Mouse (Mus musculus): ENCODE data around the gene Ldah. TPM values are rescaled to one million over a fixed set of nuclear protein-coding genes. Genes with fewer than 3 reads are reported as not detected.
A peak's percentile ranks its signal among the peaks of the same experiment; 100 is the strongest.

Gene Ldah
- polyA plus RNA-seq, 1 experiment from 2014 or later = 49.3 TPM

DNA sequence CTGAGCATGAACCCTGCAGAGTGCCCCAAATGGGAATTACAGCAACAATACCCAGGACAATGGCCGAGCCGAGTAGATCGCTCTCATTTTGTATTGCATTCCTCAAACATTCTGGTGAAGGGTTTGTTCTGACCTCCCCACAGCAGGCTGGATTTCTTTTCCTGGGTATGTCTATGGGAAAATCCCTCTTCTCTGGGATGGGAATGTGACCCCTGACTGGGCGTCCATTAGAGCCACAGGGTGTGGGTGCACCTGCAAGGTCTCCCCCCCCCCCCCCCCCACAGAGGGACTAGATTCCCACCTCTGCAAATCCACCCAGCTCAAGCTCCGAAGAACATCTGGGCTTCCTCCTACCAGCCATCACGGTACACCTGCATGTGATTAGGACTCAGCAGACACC, 81.2 kb downstream of the Ldah start:
- Histone ChIP-seq H3K4me3 (no peak overlapping the region), H3K4me1 (no peaks in the 10 kb centered on the region), H3K9ac (no peak overlapping the region), H3K27me3 (no peaks in the 10 kb centered on the region), H3K9me3 (no peaks in the 10 kb centered on the region), H3K36me3 (no peaks in the 10 kb centered on the region), H3K4me2 (no peak overlapping the region), H3K27ac (no peak overlapping the region)
- no peak for ATAC-seq (ENCODE audit: borderline replicate concordance, extremely low read depth, low FRiP score, low TSS enrichment)
- WGBS = 90% methylated on average over 6 of the region's 6 CpGs

DNA sequence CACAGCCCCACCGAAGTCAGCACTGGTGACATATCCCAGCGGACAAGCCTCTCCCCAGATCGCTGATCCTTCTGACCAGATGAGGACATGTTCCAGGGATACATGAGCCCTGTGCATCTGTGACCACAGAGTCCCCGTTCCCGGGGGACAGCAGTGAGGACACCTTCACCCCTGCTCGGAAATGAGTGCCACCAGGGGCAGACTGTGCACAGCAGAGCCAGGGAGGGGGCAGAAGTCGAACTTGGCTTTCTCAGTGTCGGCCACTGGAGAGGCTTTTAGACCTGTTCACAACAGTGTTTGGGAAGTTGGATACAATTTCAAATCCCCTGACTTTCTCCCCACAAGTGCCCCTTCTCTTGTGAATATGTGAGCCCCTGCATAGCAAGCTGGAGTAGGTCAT, 81.6 kb downstream of the Ldah start:
- no peak overlapping the region for H3K4me3 ChIP-seq
- no peaks in the 10 kb centered on the region for H3K9me3 ChIP-seq

DNA sequence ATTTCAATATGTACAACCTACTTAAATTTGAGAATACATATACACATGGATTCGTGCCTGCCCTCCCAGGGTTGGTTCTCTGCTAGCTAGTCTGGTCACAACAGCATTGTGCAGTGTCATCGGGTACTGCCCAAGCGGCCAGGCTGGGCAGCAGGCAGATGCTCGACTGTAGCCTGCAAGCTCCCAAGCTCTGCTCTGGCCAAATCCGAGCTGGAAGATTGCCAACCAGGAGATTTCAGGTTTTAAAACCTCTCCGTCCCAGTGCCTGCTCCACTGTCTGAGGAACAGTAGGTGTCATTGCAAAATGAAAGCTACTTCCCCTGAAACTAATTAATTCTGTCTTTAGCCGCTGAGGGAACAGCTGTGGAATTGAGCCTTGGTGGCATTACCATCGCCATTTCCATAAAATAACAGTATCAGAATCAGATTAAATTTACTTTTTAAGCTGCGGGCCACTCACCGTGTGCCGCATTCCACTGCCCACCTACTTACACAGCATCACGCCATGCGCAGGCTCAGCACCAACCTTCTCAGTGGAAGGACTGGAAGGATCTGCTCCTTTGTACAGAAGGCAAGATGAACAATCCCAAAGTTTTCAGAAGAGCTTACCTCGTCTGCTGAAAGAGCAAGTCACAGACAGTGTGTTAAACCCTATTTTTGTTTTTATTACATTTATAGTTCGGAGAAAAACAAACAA, 83.4 kb downstream of the Ldah start:
- WGBS = 65% methylated on average over 15 of the region's 15 CpGs
- Histone ChIP-seq H3K4me2 (no peak overlapping the region), H3K9ac (no peak overlapping the region), H3K27me3 (peaks cover 18% of the 10 kb centered on the region; the same call in 1 of the 2 replicates), H3K36me3 (no peaks in the 10 kb centered on the region), H3K27ac (no peak overlapping the region), H3K4me1 (peaks cover 9% of the 10 kb centered on the region; the same call in 1 of the 2 replicates), H3K4me3 (no peak overlapping the region), H3K9me3 (no peaks in the 10 kb centered on the region)
- ATAC-seq (ENCODE audit: borderline replicate concordance, extremely low read depth, low FRiP score, low TSS enrichment) = no peak

More for the DNA sequence above, 81.6 kb downstream of the Ldah start:
- no peaks in the 10 kb centered on the region for H3K36me3 ChIP-seq
- 87% methylated on average over 8 of the region's 8 CpGs for WGBS
- H3K27me3 ChIP-seq = 0 out of 2 replicates have a peak, but pooled peaks cover 3% of the 10 kb centered on the region
- no peak for ATAC-seq (ENCODE audit: borderline replicate concordance, extremely low read depth, low FRiP score, low TSS enrichment)
- H3K27ac ChIP-seq = no peak overlapping the region
- H3K4me1 ChIP-seq = no peaks in the 10 kb centered on the region
- H3K9ac ChIP-seq = no peak overlapping the region
- no peak overlapping the region for H3K4me2 ChIP-seq

DNA sequence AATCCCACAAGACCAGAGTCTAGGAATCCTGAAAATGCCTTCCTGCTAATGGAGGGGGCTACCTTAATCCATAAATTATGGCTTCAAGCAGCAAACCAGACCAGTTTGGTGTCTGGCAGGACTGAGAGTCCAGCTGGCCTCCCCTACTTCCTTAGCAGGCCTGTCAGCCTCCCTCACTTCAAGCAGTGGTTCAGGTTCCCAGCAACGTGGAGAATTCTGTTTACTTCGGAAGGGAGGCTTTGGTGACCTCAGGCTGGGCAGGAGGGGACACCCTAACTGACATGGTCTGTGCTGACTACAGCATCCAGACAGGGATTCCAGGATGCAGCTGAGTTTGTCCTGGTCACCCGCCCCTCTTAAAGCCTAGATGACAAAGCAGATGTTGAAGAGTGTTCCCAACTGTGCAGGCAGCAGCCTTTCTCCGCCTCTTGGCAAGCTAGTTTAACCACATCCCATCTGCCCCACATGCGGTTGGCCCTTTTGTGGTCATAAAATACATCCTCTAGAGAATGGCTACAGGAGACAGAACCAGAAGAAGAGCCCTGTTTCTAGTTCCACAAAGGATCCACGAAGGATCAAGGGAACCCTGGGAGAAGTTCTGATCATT, 87.5 kb downstream of the Ldah start:
- peak; percentile 79 for ATAC-seq (ENCODE audit: borderline replicate concordance, extremely low read depth, low FRiP score, low TSS enrichment)
- no peak overlapping the region for H3K9ac ChIP-seq
- H3K27me3 ChIP-seq = peaks cover 58% of the 10 kb centered on the region
- no peaks in the 10 kb centered on the region for H3K9me3 ChIP-seq
- H3K4me2 ChIP-seq = no peak overlapping the region
- H3K4me1 ChIP-seq = peaks cover 24% of the 10 kb centered on the region
- no peak overlapping the region for H3K4me3 ChIP-seq
- H3K27ac ChIP-seq = no peak overlapping the region
- 35% methylated on average over 6 of the region's 6 CpGs for WGBS
- H3K36me3 ChIP-seq = no peaks in the 10 kb centered on the region

DNA sequence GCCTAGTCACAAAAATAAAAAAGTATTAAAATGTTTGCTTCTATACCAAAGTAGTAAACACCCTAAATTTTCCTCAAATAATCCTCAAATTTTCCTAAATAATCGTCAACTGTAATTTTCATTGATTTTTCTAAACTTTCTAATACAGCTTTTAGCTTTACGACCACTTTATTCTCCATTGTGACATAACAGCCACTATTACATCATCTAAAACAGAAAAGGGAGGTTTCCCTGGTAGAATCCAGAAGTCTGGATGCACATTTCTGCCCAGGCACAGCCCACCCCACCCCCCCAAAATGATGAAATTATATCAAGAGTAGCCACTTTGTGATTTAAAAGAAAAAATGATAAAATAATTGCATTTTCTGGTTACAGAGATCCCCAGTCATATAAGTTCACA, 88.2 kb downstream of the Ldah start:
- Histone ChIP-seq H3K27me3 (peaks cover 66% of the 10 kb centered on the region), H3K9me3 (no peaks in the 10 kb centered on the region)
- 77% methylated on average over 2 of the region's 2 CpGs for WGBS

DNA sequence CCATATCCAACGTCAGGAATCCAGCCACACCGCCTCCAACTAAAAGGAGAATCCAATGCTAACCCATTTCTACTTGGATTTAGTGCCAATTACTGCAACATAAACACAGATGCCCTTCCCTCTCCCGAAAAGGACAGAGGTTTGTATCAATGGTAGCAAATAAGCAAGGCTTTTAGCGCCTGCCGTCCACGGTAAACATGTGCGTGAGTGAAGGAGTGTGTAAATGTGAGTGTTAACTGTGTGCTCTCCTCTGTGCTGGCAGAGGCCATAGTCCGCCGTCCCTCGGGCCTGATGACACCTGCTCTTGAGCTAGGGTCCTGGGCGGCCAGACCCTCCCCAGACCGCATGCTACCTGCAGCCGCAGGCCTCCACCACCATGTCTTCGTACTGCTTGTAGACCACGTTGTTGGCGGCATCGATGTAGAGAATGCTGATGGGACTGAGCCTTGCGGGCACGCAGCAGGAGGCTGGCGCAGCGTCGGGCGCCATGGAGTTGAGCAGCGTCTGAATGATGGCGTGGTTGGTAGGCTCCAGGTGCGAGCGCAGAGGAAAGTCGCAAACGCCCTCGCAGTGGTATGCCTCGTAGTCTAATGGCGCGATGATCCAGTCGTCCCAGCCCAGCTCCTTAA, 89.8 kb downstream of the Ldah start:
- no peak for ATAC-seq (ENCODE audit: borderline replicate concordance, extremely low read depth, low FRiP score, low TSS enrichment)
- Histone ChIP-seq H3K4me1 (peaks cover 40% of the 10 kb centered on the region), H3K27me3 (peaks cover 81% of the 10 kb centered on the region), H3K9ac (no peak overlapping the region), H3K4me2 (peak overlapping the region; percentile 70), H3K9me3 (no peaks in the 10 kb centered on the region), H3K4me3 (peak overlapping the region; percentile 41), H3K36me3 (no peaks in the 10 kb centered on the region), H3K27ac (no peak overlapping the region)
- 7% methylated on average over 34 of the region's 34 CpGs for WGBS

More for the DNA sequence above, 88.2 kb downstream of the Ldah start:
- H3K36me3 ChIP-seq = no peaks in the 10 kb centered on the region
- H3K4me1 ChIP-seq = peaks cover 25% of the 10 kb centered on the region
- no peak for ATAC-seq (ENCODE audit: borderline replicate concordance, extremely low read depth, low FRiP score, low TSS enrichment)
- no peak overlapping the region for H3K27ac ChIP-seq
- H3K4me2 ChIP-seq = no peak overlapping the region
- H3K9ac ChIP-seq = no peak overlapping the region
- no peak overlapping the region for H3K4me3 ChIP-seq

DNA sequence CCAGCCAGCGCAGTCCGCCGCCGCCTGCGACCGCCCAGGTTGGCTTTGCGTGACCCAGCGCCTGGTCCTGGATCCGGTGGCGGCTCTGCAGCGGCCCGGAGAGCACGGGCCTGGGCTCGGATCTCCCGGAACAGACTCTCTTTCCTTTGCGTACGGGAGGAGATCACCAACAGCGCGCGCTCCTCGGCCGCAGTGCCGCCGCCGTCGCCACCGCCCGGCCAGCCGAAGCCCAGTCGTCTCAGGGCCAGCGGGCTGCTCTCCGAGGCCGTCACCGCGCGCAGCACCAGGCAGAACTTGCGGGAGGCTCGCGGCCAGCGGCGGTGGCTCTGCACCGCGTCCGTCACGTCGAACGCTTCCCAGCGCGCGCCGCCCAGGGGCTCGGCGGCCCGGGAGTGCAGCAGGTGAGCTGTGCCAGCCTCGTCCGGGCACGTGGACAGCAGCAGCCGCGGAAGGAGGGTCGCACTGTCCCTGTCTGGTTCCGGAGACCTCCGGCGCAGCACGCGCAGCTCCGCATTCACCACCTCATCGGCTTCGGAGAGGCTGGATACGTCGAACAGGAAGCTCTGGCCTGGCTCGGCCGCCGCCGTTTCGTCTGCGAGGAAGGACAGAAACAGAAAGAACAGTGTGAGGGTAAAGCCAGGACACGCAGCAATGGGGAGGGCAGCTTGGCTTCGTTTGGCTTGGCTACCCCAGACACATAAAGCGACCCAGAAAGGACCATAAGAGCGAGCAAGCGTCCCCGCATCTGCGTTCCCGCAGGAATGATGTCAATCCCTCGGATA, 90.6 kb downstream of the Ldah start:
- ATAC-seq (ENCODE audit: borderline replicate concordance, extremely low read depth, low FRiP score, low TSS enrichment) = no peak
- 3% methylated on average over 85 of the region's 85 CpGs for WGBS

DNA sequence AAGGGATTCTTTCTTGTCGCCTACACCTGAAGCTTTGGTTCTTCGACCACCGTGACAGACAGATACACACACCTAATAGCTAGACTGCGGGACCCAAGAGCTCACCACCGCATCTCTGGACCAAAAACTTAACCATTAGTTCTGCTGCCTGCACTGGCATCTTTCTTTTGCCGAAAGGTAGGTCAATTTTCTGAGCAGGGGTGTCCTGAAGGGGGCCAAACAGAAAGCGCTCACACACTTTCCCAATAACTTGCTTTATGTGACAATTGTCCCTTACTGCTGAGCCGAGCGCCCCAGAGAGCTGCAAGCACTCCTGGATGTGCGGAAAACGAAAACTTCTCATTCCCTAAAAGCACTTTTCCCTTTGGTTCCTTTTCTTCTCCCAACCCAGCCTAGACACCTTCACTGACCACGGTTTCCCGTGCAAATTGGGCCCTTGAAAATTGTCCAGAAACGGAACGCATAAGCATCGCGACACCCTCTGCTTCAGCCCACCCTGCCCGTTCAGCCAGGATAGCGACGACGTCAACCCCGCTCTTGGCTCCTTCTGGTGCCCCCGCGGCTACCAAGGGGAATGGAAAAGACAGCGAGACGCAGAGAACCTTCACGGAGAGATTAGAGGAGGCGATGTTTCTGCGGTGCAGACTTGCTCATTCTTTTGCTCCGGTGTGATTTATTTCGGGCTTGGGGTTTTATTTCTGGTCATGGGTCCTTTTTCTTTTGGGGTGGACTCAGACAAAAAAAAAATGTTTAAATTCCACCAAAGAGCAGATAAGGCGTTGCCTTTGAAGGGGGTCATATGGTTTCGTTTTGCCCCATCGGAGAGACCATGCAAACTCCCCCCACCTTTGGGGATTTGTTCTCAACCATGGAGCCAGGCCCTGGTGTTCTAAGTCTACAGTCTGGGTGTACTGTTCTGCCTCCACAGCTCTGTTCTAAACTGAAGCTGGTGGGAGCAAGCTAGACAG, 91.5 kb downstream of the Ldah start:
- WGBS = 13% methylated on average over 34 of the region's 34 CpGs
- ATAC-seq (ENCODE audit: borderline replicate concordance, extremely low read depth, low FRiP score, low TSS enrichment) = no peak
- Histone ChIP-seq H3K4me3 (peak overlapping the region; percentile 41; the same call in 1 of the 2 replicates), H3K9ac (no peak overlapping the region), H3K27ac (no peak overlapping the region), H3K4me2 (peak overlapping the region; percentile 11; the same call in 1 of the 2 replicates), H3K27me3 (peaks cover 96% of the 10 kb centered on the region), H3K4me1 (peaks cover 41% of the 10 kb centered on the region), H3K36me3 (no peaks in the 10 kb centered on the region), H3K9me3 (no peaks in the 10 kb centered on the region)

More for the DNA sequence above, 90.6 kb downstream of the Ldah start:
- H3K4me2 ChIP-seq = peak overlapping the region; percentile 70
- peak overlapping the region; percentile 41 for H3K4me3 ChIP-seq
- H3K27me3 ChIP-seq = peaks cover 90% of the 10 kb centered on the region
- H3K36me3 ChIP-seq = no peaks in the 10 kb centered on the region
- H3K4me1 ChIP-seq = peaks cover 41% of the 10 kb centered on the region
- H3K9ac ChIP-seq = no peak overlapping the region
- no peaks in the 10 kb centered on the region for H3K9me3 ChIP-seq
- H3K27ac ChIP-seq = no peak overlapping the region

DNA sequence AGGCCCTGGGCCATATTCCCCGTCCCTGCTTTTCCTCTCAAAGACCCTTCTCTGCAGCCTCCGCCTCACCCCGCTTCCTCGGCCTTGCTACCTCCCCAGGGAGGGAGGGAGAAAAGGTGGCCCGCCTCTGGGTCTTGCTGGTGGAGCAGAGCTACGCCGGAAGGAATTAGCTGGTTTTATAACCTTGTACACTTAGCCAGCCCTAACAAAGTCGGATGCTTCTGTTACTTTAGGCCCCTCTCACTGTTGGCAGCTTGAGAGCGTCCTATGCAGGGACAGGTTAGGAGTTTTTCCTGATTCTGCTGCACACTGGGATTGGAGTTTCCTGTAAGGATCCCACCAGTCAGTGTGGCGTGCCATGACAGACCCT, 92.2 kb downstream of the Ldah start:
- ATAC-seq (ENCODE audit: borderline replicate concordance, extremely low read depth, low FRiP score, low TSS enrichment) = no peak
- Histone ChIP-seq H3K27ac (no peak overlapping the region), H3K9ac (no peak overlapping the region), H3K4me2 (no peak overlapping the region), H3K9me3 (no peaks in the 10 kb centered on the region), H3K27me3 (peaks cover 95% of the 10 kb centered on the region), H3K4me3 (no peak overlapping the region), H3K4me1 (peaks cover 36% of the 10 kb centered on the region), H3K36me3 (no peaks in the 10 kb centered on the region)
- WGBS = 36% methylated on average over 10 of the region's 10 CpGs

DNA sequence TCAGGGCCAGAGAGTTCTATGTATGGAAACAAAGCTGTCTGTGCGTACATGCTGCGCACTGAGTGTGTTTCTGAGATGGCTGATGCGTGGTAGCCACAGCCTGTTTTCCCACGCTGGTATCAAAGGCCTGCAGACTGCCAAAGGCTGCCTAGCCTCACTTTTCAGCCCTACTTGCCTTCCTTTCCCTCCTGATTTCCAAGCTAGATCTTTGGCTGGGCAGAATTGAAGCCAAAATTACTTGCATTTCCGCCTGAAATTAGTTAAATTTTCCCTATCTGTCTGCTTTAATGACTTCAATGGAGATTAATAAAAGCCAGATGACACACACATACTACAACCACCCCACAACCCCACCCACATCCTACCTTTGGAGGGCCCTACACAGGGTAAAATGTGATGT, 92.6 kb downstream of the Ldah start:
- Histone ChIP-seq H3K27ac (no peak overlapping the region), H3K4me2 (no peak overlapping the region), H3K4me3 (no peak overlapping the region)

More for the DNA sequence above, 92.6 kb downstream of the Ldah start:
- Histone ChIP-seq H3K27me3 (peaks cover 95% of the 10 kb centered on the region), H3K9me3 (no peaks in the 10 kb centered on the region), H3K4me1 (peaks cover 32% of the 10 kb centered on the region), H3K9ac (no peak overlapping the region), H3K36me3 (no peaks in the 10 kb centered on the region)
- 62% methylated on average over 5 of the region's 5 CpGs for WGBS
- ATAC-seq (ENCODE audit: borderline replicate concordance, extremely low read depth, low FRiP score, low TSS enrichment) = no peak

Data from lung, embryonic 15.5 days (tissue).